Mouse (Mus musculus): ENCODE data around the gene Slc41a3.

Gene Slc41a3

DNA sequence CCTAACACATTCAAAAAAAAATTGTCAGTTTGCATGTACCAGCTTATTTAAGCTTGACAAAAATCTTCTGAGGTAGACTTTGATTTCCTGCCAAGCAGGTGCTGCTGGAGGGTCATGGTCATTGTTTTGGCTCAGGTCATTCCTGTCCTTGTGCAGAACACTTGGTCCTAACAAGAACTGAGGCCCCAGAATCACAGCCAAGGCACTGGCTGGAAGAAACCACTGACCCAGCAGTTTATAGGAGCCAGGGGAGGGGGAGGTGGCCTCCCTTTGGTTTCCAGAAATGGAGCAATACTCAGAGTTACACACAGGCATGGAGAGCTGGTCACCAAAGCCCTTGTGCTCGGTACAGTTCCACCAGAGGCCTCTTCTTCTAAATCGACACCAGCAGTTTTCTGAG, 22.2 kb upstream of the Slc41a3 start:
- Histone ChIP-seq H3K4me1 (replicated peaks; ENCODE audit: low read depth, low read length) (no peaks in the 10 kb centered on the region), H3K9me3 (ENCODE audit: low read length) (no peaks in the 10 kb centered on the region), H3K36me3 (ENCODE audit: insufficient read depth, low read length) (no peaks in the 10 kb centered on the region), H3K27me3 (ENCODE audit: insufficient read depth, low read length) (no peaks in the 10 kb centered on the region), H3K4me3 (replicated peaks; ENCODE audit: low read length) (no peak overlapping the region)
- TF ChIP-seq POU5F1 (IDR thresholded peaks at IDR 0.05; ENCODE audit: borderline replicate concordance, low read length): no peak
- no peak for TF ChIP-seq NANOG (IDR thresholded peaks at IDR 0.05; ENCODE audit: borderline replicate concordance, low read length)
- TF ChIP-seq CTCF (conservative IDR thresholded peaks at IDR 0.05; ENCODE audit: low read length): no peak

DNA sequence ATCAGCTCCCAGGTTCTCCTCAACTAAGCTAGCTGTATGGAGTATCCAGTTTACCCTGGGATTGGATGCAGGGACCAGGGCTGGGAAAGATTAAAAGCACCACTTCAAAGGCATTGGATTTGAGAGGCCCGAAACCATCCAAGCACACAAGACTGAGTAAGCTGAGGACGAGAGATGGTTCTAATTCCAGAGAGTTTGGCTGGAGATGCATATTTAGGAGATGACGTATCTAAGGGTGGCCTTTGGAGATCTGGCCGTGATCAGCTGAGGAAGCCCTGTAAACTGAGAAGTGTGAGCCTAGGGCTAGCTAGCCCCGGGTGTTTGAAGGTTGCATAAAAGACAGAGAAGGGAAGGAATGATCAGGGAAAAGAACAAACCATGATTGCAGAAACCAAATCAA, 16.4 kb upstream of the Slc41a3 start:
- Histone ChIP-seq H3K27me3 (ENCODE audit: insufficient read depth, low read length) (no peaks in the 10 kb centered on the region), H3K36me3 (ENCODE audit: insufficient read depth, low read length) (no peaks in the 10 kb centered on the region), H3K9me3 (ENCODE audit: low read length) (no peaks in the 10 kb centered on the region), H3K4me3 (replicated peaks; ENCODE audit: low read length) (no peak overlapping the region), H3K4me1 (replicated peaks; ENCODE audit: low read depth, low read length) (no peaks in the 10 kb centered on the region)
- no peak for TF ChIP-seq POU5F1 (IDR thresholded peaks at IDR 0.05; ENCODE audit: borderline replicate concordance, low read length)
- TF ChIP-seq NANOG (IDR thresholded peaks at IDR 0.05; ENCODE audit: borderline replicate concordance, low read length): no peak
- no peak for TF ChIP-seq CTCF (conservative IDR thresholded peaks at IDR 0.05; ENCODE audit: low read length)

DNA sequence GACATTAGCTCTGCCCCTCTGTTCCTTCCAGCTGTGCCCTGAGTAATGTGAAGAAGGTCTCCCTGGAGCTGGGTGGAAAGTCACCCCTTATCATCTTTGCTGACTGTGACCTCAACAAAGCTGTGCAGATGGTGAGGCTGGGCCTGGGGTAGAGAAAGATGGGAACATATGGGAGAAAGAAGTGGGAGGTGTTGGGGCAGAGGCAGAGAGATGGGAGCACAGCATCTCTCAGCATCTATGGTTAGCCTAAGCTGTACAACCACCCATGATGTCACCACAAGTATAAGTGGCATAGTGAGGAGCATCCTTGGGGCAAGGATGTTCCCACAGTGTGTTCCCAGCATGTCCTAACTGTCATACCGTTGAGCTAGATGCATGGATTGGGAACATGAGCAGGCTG, 13.8 kb upstream of the Slc41a3 start:
- peaks cover 3% of the 10 kb centered on the region; the same call in 1 of the 2 replicates for H3K36me3 ChIP-seq (ENCODE audit: insufficient read depth, low read length)
- H3K4me3 ChIP-seq (replicated peaks; ENCODE audit: low read length): no peak overlapping the region
- no peaks in the 10 kb centered on the region for H3K4me1 ChIP-seq (replicated peaks; ENCODE audit: low read depth, low read length)
- H3K9me3 ChIP-seq (ENCODE audit: low read length): peaks cover 7% of the 10 kb centered on the region
- no peak for TF ChIP-seq NANOG (IDR thresholded peaks at IDR 0.05; ENCODE audit: borderline replicate concordance, low read length)
- no peak for TF ChIP-seq POU5F1 (IDR thresholded peaks at IDR 0.05; ENCODE audit: borderline replicate concordance, low read length)
- TF ChIP-seq CTCF (conservative IDR thresholded peaks at IDR 0.05; ENCODE audit: low read length): no peak
- H3K27me3 ChIP-seq (ENCODE audit: insufficient read depth, low read length): no peaks in the 10 kb centered on the region

GRCm38 (mm10) chr6:90594972-90595371, 9.6 kb upstream of the Slc41a3 start:
- TF ChIP-seq POU5F1 (IDR thresholded peaks at IDR 0.05; ENCODE audit: borderline replicate concordance, low read length) (no peak), NANOG (IDR thresholded peaks at IDR 0.05; ENCODE audit: borderline replicate concordance, low read length) (no peak), CTCF (conservative IDR thresholded peaks at IDR 0.05; ENCODE audit: low read length) (no peak)
- Histone ChIP-seq H3K4me3 (replicated peaks; ENCODE audit: low read length) (no peak overlapping the region), H3K4me1 (replicated peaks; ENCODE audit: low read depth, low read length) (no peaks in the 10 kb centered on the region), H3K27me3 (ENCODE audit: insufficient read depth, low read length) (no peaks in the 10 kb centered on the region), H3K36me3 (ENCODE audit: insufficient read depth, low read length) (peaks cover 3% of the 10 kb centered on the region; the same call in 1 of the 2 replicates), H3K9me3 (ENCODE audit: low read length) (peaks cover 13% of the 10 kb centered on the region)

DNA sequence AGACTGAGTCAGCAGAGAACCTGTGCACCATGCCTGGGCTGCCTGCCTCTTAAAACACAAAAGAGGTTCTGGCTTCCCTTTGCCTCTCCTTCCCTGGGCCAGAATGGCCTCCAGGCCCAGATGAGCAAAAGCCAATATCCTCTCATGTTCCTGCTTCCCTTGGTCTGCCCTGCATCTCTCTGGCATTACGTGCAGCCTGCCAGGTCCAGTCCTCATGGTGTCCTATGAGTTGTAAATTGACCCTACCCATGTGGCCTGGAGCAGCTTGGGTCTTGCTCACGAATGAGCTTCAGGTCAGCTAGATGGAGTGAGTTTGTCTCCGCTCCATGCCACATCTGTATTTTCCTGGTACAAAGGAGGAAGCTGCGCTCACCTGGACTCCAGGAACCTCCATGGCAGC, 7.5 kb upstream of the Slc41a3 start:
- TF ChIP-seq NANOG (IDR thresholded peaks at IDR 0.05; ENCODE audit: borderline replicate concordance, low read length): no peak
- TF ChIP-seq CTCF (conservative IDR thresholded peaks at IDR 0.05; ENCODE audit: low read length): no peak

GRCm38 (mm10) chr6:90597592-90597991, 6.9 kb upstream of the Slc41a3 start:
- H3K4me1 ChIP-seq (replicated peaks; ENCODE audit: low read depth, low read length): no peaks in the 10 kb centered on the region
- H3K9me3 ChIP-seq (ENCODE audit: low read length): peaks cover 13% of the 10 kb centered on the region
- H3K4me3 ChIP-seq (replicated peaks; ENCODE audit: low read length): no peak overlapping the region
- H3K36me3 ChIP-seq (ENCODE audit: insufficient read depth, low read length): peaks cover 3% of the 10 kb centered on the region; the same call in 1 of the 2 replicates
- peaks cover 10% of the 10 kb centered on the region; the same call in 1 of the 2 replicates for H3K27me3 ChIP-seq (ENCODE audit: insufficient read depth, low read length)
- TF ChIP-seq POU5F1 (IDR thresholded peaks at IDR 0.05; ENCODE audit: borderline replicate concordance, low read length) (no peak), NANOG (IDR thresholded peaks at IDR 0.05; ENCODE audit: borderline replicate concordance, low read length) (no peak), CTCF (conservative IDR thresholded peaks at IDR 0.05; ENCODE audit: low read length) (no peak)

More for the DNA sequence above, 7.5 kb upstream of the Slc41a3 start:
- H3K27me3 ChIP-seq (ENCODE audit: insufficient read depth, low read length): peaks cover 4% of the 10 kb centered on the region; the same call in 1 of the 2 replicates
- no peak overlapping the region for H3K4me3 ChIP-seq (replicated peaks; ENCODE audit: low read length)
- no peaks in the 10 kb centered on the region for H3K4me1 ChIP-seq (replicated peaks; ENCODE audit: low read depth, low read length)
- H3K36me3 ChIP-seq (ENCODE audit: insufficient read depth, low read length): peaks cover 3% of the 10 kb centered on the region; the same call in 1 of the 2 replicates
- H3K9me3 ChIP-seq (ENCODE audit: low read length): peaks cover 13% of the 10 kb centered on the region

DNA sequence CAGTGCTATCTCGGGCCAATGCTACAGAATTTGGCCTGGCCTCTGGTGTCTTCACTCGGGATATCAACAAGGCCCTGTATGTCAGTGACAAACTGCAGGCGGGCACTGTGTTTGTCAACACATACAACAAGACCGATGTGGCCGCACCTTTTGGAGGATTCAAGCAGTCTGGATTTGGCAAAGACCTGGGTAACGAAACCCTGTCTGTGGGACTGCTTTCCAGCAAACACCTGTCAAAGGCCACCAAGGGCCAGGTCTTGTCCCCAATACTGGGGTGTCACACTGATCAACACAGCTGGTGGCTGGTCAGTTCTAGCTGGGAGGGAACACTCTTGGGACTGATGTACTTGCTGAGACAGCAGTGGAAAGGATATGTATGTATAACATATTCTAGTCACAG, 6.3 kb upstream of the Slc41a3 start:
- TF ChIP-seq POU5F1 (IDR thresholded peaks at IDR 0.05; ENCODE audit: borderline replicate concordance, low read length) (no peak), CTCF (conservative IDR thresholded peaks at IDR 0.05; ENCODE audit: low read length) (no peak), NANOG (IDR thresholded peaks at IDR 0.05; ENCODE audit: borderline replicate concordance, low read length) (no peak)
- H3K27me3 ChIP-seq (ENCODE audit: insufficient read depth, low read length): peaks cover 12% of the 10 kb centered on the region; the same call in 1 of the 2 replicates
- no peaks in the 10 kb centered on the region for H3K4me1 ChIP-seq (replicated peaks; ENCODE audit: low read depth, low read length)
- H3K9me3 ChIP-seq (ENCODE audit: low read length): peaks cover 13% of the 10 kb centered on the region
- H3K4me3 ChIP-seq (replicated peaks; ENCODE audit: low read length): no peak overlapping the region
- H3K36me3 ChIP-seq (ENCODE audit: insufficient read depth, low read length): peaks cover 3% of the 10 kb centered on the region; the same call in 1 of the 2 replicates

DNA sequence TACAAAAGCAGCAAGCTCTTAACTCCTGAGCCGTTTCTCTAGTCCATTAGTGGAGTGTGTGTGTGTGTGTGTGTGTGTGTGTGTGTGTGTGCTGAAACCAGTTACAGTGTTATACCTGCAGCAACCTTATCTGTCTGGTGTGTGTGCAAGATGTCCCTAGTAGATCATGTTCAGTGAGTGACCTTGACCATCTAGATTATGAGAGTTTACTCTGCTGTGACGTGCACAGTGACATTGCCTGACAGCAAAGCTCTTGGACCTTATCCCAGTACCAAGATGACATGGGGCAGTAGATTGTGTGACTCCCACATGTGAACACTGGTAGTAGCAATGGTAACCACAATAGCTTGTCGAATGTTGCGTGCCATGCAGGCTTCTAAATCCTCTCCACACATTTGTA, 4.2 kb upstream of the Slc41a3 start:
- Histone ChIP-seq H3K9me3 (ENCODE audit: low read length) (peaks cover 10% of the 10 kb centered on the region), H3K4me1 (replicated peaks; ENCODE audit: low read depth, low read length) (peaks cover 5% of the 10 kb centered on the region; the same call in 1 of the 2 replicates), H3K36me3 (ENCODE audit: insufficient read depth, low read length) (peaks cover under 1% of the 10 kb centered on the region; the same call in 1 of the 2 replicates), H3K27me3 (ENCODE audit: insufficient read depth, low read length) (peaks cover 17% of the 10 kb centered on the region), H3K4me3 (replicated peaks; ENCODE audit: low read length) (no peak overlapping the region)
- TF ChIP-seq CTCF (conservative IDR thresholded peaks at IDR 0.05; ENCODE audit: low read length): no peak
- no peak for TF ChIP-seq NANOG (IDR thresholded peaks at IDR 0.05; ENCODE audit: borderline replicate concordance, low read length)
- no peak for TF ChIP-seq POU5F1 (IDR thresholded peaks at IDR 0.05; ENCODE audit: borderline replicate concordance, low read length)

GRCm38 (mm10) chr6:90601736-90602135, 2.8 kb upstream of the Slc41a3 start:
- H3K36me3 ChIP-seq (ENCODE audit: insufficient read depth, low read length): no peaks in the 10 kb centered on the region
- no peak for TF ChIP-seq POU5F1 (IDR thresholded peaks at IDR 0.05; ENCODE audit: borderline replicate concordance, low read length)
- no peak for TF ChIP-seq CTCF (conservative IDR thresholded peaks at IDR 0.05; ENCODE audit: low read length)
- TF ChIP-seq NANOG (IDR thresholded peaks at IDR 0.05; ENCODE audit: borderline replicate concordance, low read length): no peak
- no peak overlapping the region for H3K4me3 ChIP-seq (replicated peaks; ENCODE audit: low read length)
- peaks cover 9% of the 10 kb centered on the region; the same call in 1 of the 2 replicates for H3K4me1 ChIP-seq (replicated peaks; ENCODE audit: low read depth, low read length)
- peaks cover 22% of the 10 kb centered on the region for H3K27me3 ChIP-seq (ENCODE audit: insufficient read depth, low read length)
- H3K9me3 ChIP-seq (ENCODE audit: low read length): no peaks in the 10 kb centered on the region
